Mouse (Mus musculus) kidney, postnatal 25 days (tissue): ENCODE results near the gene Vgll4.

Source experiments
- DNase-seq, 2 experiments: peaks; one replicate each; pipeline ENCODE4 v3.0.0; 2021; ENCODE audit warnings: mixed read lengths in 2 of 2

Gene Vgll4

DNA sequence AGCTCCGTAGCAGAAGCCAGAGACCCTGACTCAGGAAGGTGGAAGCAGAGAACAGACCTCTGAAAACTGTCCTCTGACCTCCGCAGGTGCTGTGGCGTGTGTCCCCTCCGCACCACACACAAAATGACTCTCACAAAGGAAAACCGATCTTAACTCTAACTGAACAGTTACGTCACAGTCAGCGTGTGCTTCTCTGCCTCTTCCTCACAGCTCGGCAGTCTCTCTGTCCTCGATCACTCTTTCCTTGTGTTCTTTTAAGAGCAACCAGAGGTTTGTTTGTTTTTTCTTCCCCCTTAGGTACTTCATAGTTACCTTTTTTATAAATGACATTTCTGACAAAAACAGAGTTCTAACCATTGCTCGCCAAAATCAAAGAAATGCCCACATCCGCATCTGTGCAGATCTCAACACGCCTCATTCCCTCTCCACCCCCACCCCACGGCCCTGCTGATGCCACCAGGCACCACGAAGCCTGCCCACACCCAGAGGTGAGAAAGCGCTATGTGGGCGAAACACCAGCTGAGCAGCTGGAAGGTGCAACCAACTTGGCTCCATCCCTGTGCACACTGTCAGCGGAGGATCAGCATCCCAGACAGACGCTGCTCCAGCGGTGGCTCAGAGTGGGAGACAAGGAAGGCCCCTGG is 33.4 kb downstream of the Vgll4 start:
- DNase-seq: peak in 1 of 2 experiments; percentile 26

DNA sequence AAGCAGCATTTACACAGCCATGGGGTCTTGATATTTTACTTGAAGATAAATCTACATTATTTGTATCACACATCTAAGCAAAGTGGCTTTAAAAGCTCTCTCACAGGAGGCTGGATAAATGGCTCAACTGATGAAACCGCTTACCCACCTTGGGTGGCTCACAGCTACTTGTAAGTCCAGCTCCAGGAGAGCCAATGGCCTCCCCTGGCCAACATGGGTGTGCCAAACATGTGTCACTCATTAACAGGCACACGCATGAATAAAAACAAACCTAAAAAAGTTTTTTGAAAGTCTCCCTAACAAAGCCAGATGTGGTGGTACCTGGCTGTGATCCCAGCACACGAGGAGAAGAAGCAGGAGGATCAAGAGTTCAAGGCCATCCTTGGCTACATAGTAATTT is 34.4 kb downstream of the Vgll4 start:
- DNase-seq: no peak

DNA sequence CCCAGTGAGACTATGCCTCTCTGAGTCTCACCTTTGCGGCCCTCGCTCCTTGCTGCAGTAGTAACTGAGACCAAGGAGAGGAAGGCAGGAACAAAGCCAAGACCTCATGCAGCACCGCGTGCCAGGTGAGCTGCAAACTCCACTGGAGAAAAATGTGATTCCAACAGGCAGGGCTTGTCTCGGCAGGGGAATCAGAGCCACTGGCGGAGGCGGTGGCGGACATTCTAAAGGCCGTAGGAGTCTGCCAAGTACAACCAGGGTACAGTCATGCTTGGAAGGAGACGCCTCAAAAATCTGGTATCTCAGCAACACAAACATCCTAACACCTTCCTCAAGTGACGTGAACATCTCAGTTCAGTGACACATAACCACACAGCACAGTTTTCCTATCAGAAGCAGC is 35.7 kb downstream of the Vgll4 start:
- DNase-seq: peak; percentile 49 to 69

DNA sequence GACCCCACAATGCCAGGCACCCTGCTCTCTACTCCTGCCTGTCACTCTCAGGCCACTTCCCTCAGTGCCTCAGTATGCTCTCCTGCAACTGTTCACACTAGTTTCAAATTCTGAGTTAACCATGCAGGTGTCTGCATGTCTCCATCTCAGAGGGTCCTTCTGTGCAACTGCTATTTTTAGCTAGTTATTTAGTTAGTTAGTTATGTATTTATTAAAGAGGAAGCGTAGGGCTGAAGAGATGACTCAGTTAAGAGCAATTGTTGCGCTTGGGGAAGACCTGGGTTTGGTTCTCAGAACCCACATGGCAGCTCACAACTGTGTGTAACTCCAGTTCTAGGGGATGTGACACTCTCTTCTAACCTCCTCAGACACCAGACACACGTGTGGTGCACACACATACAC is 36.8 kb downstream of the Vgll4 start:
- DNase-seq: no peak

DNA sequence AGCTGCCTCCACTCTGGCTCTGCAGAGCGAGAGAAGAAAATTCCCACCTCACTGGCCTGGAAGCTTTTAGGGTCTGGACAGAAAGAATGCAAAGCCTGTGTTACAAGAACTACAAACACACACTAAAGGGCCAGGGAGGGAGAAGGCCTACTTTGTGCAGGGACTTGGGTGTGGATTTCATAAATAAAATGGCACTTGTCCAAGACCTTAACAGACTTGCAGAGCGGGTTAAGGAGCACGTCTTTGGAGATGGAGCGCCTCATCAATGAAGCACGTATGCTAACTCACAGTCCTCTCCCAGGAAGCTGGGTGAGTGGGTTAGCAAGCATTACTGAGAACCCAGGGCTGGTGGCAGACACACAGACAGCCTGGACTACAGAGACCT is 37.7 kb downstream of the Vgll4 start:
- no peak for DNase-seq

DNA sequence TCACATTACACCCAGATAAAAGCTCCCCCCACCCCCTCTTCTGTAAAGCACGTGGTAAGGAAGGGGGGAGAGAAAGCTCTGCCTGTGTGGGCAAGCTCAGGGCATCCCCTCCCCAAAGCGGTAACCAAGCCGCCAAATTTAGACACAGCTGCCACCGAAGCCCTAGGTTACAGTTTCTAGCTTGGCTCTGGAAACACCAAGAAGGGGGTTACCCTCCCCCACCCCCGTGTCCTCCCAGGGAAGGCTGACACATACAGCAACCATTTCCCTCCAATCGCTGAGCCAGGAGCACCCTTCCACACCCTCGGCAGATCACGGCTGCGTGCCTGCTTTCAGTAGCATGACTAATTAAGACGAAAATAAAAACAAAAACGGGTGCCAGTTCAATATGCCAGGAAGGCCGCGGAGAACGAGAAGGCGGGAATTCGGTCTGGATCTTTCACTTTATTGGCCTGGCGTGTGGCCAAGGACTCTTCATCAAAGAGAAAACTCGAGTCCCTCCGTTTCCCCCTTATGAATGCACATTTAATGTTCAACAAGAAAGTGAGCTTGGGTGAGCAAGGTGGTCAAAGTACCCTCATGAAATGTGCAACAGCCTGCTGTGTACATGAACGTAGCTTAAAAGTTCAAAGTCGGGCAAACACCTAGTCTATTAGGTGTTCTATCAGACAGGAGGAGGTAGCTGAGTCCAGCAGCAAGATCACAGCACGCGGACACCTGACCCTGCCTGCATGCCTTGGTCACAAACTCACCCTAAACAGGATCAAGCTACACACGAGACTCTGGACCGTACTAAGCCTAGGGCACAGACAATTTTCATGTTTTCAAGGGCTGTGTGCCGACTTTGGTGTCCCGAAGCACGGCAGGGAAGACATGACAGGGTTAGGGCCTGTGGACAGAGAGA is 38.3 kb downstream of the Vgll4 start:
- DNase-seq: peak; percentile 75 to 76

DNA sequence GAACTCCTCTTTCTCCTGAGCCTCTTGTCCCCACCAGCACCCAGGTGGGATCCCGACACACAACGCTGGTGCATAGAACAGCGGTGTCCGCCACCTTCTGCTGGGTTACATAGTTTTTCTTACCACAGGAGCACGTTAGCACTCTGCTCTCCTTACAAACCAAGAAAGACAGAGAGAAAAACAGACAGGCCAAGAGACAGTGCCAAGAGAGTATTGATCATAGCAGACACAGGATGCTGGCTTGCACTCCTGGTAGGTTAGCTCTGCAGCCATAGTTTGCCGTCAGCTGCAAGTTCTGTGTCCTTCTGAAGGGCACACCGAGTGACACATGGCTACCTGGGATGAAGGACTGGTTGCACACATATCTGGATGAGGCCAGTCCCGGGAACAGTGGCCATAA is 39.1 kb downstream of the Vgll4 start:
- DNase-seq: peak in 1 of 2 experiments; percentile 36

DNA sequence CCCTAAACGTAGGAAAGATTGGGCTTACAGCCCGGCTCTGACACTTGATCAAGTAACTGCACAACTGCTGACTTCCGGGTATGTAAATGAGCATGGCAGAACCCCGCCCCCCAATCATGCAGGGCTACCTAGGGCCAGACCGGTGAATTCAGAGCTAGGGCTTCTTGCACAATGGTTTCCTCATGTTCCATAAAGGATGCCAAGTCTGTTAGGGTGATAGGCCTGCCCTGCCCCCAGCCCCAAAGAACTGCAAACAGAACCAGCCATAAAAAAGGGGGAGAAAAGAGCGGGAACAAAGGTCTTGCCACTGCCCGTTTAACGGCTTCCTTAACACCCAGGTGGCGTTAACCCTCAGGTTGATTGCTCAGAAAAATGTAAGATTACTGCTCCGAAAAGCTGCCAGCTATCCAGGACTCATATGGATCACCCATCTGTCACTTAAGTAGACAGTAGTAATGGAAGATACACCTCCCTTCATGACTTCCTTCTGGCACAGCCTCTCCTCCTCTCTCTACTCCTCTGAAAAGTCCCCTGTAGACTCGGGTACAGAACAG is 39.7 kb downstream of the Vgll4 start:
- DNase-seq: peak; percentile 82 to 89

DNA sequence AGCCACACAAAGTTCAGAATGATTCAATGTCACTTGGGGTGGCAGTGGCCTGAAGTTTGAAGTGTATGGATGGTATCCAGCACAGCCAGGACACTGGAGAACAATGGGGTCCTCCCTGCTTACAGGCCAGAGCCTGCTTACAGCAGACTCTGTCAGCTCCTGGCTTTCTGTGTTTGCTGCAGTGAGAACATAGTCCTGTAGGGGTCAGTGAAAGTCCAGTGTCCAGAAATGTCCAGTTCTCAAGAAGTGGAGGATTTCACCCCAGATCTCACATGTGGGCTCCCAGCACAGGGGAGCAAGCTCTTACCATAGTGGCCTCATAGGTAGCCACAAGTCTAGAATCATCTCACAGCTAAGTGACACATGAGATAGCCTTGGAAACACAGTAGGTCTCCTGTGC is 40.4 kb downstream of the Vgll4 start:
- DNase-seq: peak; percentile 54 to 64

DNA sequence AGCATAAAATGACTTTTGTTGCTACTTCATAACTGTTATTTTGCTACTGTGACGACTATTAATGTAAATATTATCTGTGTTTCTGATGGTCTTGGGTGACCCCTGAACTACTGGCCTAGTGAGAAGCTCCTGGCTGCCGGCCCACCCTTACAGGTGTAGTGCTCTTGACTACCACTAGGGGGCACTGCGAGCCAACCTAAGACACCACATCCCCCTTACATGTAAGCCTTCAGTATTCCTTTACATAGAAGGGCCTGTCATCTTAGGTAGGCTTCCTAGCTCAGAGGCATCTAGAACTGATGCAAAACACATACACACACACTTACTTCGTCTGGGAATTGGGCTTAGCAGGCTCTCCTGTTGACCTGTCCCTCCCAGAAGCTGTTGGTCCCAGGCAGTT is 41.3 kb downstream of the Vgll4 start:
- DNase-seq: peak; percentile 69 to 70

DNA sequence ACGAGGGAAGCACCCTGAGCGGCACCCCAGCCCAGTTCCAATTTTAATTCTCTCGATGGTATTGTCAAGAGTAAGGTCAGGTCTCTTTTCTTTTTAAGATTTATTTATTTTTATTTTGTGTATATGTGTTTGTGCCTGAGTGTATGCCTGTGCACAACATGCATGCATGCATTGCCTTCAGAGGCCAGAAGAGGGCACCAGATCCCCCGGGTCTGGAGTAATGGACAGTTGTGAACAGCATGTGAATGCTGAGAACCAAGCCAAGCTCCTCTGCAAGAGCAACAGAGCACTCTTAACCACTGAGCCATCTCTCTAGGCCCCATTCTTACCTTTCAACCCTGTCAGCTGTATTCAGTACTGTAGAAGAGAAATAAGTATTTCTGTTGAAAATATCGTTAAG is 42.4 kb downstream of the Vgll4 start:
- DNase-seq: peak in 1 of 2 experiments; percentile 30

DNA sequence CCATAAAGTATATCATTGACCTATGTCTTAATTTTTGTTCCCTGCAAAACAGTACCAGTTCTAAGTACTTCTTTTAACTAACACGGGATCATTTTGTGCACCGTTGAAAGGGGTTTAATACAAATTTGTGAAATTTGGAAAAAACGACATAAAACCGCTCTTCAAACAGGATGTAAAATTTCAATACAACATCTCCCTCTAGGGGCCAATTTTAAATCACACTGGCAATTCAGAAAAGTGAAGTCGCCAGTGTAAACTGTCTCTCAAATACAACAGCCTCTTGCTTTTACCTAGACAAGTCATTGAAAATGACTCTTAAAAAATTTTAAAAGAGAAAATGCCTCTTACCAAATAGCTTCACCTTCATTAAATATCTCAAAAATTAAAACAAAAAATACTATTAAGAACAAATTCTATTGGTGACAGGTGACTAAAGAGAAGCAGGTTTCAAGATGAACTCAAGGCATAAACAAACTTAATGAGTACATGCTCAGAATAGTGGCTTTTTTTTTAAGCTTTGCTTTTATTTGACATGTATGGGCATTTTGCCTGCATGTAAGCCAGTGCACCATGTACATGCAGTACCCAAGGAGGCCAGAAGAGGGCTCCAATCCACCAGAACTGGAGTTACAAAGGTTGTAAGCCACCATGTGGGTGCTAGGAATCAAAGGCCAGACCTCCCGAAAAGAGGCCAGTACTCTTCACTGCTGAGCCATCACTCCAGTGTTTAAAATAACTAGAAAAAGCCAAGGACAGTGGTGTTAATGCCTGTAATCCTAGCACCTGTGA is 43.2 kb downstream of the Vgll4 start:
- peak; percentile 54 to 68 for DNase-seq

DNA sequence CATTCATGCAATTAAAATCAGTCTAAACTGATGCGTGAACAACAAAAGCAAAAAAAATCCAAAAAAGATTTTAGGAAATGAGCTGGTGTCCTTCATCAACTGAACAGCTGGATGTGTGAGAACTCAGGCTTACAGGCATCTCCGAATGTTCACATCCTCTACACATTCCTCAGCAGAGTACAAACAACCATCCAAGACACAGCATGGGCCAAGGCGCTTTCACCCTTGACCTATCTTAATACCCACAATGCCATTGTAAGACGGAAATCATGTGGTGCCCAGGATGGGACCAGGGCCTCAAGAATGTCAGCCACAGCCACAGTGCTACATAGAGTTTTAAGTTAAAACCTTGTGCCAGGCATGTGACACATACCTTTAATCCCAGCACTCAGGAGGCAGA is 44.6 kb downstream of the Vgll4 start:
- peak in 1 of 2 experiments; percentile 19 for DNase-seq

DNA sequence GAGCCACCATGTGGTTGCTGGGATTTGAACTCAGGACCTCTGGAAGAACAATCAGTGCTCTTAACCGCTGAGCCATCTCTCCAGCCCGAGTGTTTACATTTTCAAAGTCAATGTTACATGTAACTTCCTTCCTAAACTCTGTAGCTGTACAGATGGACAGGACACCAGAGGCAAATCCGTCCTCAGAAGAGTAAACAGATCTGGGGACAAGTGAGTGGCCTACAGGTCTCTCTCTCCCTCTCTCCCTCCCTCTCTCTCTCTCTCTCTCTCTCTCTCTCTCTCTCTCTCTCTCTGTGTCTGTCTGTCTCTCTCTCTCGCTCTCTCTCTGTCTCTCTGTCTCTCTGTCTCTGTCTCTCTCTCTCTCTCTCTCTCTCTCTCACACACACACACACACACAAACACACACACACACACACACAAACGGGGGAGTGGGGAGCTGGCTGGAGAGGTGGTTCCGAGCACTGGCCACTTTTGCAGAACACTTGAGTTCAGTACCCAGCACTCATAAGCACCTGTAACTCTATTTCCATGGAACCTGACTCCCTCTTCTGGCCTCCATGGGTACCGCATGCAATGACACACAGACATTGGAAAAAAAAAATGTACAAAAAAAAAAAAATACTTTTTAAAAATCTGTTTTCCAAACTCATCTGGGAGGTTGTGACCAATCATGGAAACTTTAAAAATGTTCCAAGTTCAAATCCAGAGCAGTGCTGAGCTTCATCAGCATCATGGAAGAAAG is 47.3 kb downstream of the Vgll4 start:
- peak in 1 of 2 experiments; percentile 58 for DNase-seq

DNA sequence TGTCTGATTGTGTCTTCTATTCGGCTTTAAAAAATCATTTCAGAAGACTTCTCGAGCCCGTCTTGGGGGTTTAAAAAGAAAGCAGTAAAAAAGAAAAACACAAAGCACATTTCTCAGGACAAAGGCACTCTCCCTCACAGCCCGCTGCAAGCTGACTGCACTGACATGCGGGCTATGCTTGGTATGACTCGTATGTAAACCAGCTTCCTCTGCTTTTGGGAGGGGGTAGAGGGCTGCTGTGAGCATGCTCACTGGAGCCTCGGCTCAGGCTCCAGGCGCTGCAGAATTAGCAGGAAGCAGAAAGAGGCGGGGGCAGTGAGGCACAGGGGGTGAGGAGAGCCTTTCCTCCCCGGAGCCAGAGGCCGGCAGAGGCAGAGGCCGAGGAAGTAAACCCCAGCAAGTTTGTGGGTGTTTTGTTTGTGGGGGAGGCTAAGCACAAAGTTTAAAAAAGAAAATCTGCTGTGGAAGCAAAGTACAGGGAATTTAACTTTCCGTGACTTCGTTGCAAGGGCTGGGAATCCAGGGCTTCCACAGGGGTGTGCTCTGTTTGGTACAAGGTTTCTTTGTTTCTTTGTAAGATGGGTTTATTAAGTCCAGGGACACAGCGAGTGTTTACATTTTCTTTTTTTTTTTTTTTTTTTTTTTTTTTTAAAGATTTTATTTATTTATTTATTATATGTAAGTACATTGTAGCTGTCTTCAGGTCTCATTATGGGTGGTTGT is 48.0 kb downstream of the Vgll4 start:
- peak; percentile 90 to 96 for DNase-seq

DNA sequence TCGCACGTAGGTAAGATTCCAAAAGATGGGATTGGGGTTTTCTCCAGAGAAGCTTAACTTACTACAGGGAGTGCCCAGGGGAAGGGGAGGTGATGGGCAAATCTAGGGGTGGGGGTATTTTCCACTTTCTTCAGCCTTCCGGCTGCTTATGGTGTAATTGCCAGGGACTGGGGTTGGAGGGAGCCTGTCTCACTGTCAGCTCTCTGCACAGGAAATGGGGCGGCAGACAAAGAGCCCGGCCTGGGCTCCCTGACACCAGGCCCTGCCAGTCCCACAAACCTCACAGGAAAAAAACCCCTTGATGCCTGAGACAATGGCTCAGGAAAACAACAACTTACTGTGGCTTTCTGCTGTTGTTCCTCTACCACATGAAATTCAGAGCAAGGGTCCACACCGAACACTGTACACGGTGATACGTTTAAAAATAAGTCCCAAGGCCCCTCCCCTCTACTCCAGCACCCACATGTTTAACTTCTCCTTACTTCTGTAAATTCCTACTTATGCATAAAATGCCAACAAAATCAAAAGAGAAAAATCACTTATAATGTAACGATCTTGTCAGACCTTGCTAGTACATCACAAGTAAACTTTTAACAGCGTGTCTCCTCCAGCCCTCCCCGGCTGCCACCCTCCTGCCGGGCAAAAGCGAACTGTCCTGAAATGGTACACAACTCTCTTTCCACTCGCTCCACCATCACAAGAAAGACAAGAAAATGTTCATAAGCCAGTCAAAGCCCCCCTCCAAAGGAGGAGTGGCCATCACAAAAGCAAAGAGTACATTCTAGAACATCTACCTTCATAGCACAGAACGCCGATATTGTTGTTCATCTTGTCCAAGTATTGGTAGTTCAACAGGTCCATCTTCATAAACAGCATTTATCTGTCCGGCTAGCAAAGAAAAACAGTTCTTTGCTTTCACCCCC is 49.0 kb downstream of the Vgll4 start:
- peak; percentile 59 to 65 for DNase-seq

DNA sequence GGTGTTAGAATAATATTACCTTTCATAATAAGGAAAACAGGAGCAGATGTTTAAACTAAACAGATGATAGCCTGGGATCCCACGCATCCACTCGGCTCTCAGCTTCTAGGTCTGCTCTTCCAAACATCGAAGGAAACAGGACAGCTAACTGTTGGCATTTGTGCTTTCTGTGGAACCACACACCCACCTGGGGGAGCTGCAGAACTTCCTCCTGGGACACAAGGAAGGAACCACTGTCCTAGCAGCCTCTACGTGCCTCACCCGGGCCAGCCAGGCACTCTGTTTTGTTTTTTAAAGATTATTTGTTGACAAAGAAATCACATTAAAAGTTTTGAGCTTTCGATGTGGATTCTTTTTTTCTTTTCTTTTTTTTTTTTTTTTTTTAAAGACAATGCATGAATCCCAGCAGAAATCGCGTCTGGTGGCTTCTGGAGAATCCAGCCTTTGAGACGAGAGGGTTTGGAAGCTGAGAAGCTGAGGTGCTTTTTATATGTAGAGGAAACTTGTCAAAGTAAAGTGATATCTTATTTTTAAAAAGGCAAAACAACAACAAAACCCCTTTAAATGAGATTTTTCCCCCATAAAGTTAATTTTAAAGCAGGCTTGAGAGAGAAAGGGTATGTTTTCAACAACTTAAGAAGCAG is 50.0 kb downstream of the Vgll4 start:
- DNase-seq: peak; percentile 52 to 65

DNA sequence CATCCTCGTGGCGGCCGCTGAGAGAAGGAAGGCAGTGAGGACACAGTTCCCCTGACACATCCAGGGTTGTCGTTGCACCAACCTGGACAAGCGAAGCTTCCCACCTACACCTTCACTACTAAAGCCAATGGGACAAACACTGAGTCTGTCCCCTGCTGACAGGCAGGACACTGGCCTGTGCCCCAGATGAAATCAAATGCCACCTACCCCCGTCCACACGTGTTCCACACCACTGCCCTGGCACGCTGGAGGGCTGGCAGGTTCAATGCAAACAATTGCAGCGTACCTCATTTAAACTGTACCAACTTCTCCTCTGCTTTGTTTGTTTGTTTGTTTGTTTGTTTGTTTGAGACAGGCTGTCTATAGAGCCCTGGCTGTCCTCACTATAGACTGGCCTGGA is 50.8 kb downstream of the Vgll4 start:
- no peak for DNase-seq

DNA sequence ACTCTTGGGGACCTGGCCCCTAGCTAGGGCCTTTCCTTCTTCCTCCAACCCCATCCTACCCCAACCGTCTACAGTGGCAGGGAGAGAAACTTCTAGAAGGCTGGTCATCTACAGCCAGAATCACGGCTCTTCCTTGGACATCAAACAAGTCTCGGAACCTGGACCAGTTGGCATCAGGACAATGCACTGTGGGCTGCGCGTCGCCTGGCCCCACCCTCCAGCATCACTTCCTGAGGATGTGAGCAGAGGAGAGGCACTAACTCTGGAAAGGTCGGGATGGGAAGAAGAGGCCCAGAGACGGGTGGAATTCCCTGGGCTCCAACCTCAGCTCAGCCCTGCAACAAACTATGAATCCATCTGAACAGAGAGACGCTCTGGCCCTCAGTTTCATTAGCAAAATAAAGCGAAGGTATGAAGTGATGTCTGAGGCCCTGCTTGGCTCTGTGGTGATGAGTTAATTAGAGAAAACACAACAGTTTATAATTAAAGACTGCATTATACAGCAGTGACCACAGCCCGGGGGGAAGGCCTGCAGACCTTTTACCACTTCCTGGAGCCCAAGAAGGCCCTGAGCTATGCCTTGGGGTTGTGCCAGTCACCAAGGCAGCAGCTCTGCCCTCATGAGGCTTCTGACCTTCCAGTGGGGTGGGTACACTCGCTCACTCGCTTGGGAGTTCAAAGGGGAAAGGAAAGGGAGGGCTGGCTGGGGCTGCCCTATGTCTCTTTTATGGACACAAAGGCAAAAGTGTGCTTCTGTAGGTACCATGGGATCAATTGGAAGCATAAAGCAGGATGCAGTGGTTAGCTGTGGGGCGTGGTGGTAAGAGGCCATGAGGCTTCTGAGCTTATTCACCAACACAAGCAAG is 51.8 kb downstream of the Vgll4 start:
- DNase-seq: peak; percentile 73 to 83
